Mouse (Mus musculus): ENCODE results near the gene Yif1b. TPM values are rescaled to one million over a fixed set of nuclear protein-coding genes. Genes with fewer than 3 reads are reported as not detected.

The Yif1b gene
- polyA plus RNA-seq, 1 experiment = 49.8 TPM

GRCm38 (mm10) chr7:29289856-29290255 lies 51.7 kb downstream of the Yif1b start:
- Histone ChIP-seq H3K36me3 (ENCODE audit: control insufficient read depth, insufficient read depth, low read length) (no peaks in the 10 kb centered on the region), H3K4me3 (ENCODE audit: low read depth, low read length) (peak overlapping the region; percentile 72), H3K4me1 (ENCODE audit: control insufficient read depth, insufficient read depth, insufficient read length, low read length) (peaks cover 17% of the 10 kb centered on the region), H3K27me3 (ENCODE audit: control insufficient read depth, insufficient read depth, low read length) (no peaks in the 10 kb centered on the region), H3K27ac (ENCODE audit: insufficient read depth, low read depth, low read length) (peak overlapping the region; percentile 72; the same call in 1 of the 2 replicates)
- WGBS = 85% methylated on average over 6 of the region's 6 CpGs
- no peak for TF ChIP-seq POLR2A (IDR thresholded peaks at IDR 0.05; ENCODE audit: low read depth, low read length)
- no peak for TF ChIP-seq CTCF (IDR thresholded peaks at IDR 0.05; ENCODE audit: extremely low read depth, insufficient read length, insufficient replicate concordance, low read depth, low read length)

- 72% methylated on average over 11 of the region's 11 CpGs for WGBS
- H3K4me1 ChIP-seq (ENCODE audit: control insufficient read depth, insufficient read depth, insufficient read length, low read length) = peaks cover 17% of the 10 kb centered on the region
- TF ChIP-seq CTCF (IDR thresholded peaks at IDR 0.05; ENCODE audit: extremely low read depth, insufficient read length, insufficient replicate concordance, low read depth, low read length) = no peak
- TF ChIP-seq POLR2A (IDR thresholded peaks at IDR 0.05; ENCODE audit: low read depth, low read length) = no peak
- no peaks in the 10 kb centered on the region for H3K27me3 ChIP-seq (ENCODE audit: control insufficient read depth, insufficient read depth, low read length)
- H3K4me3 ChIP-seq (ENCODE audit: low read depth, low read length) = peak overlapping the region; percentile 28
- peak overlapping the region; percentile 62; the same call in 1 of the 2 replicates for H3K27ac ChIP-seq (ENCODE audit: insufficient read depth, low read depth, low read length)
- H3K36me3 ChIP-seq (ENCODE audit: control insufficient read depth, insufficient read depth, low read length) = no peaks in the 10 kb centered on the region
These were observed 52.8 kb downstream of the Yif1b start for GRCm38 (mm10) chr7:29290691-29291485.

GRCm38 (mm10) chr7:29291616-29292457 lies 53.7 kb downstream of the Yif1b start:
- Histone ChIP-seq H3K36me3 (ENCODE audit: control insufficient read depth, insufficient read depth, low read length) (no peaks in the 10 kb centered on the region), H3K27ac (ENCODE audit: insufficient read depth, low read depth, low read length) (peak overlapping the region; percentile 62; the same call in 1 of the 2 replicates), H3K4me1 (ENCODE audit: control insufficient read depth, insufficient read depth, insufficient read length, low read length) (peaks cover 17% of the 10 kb centered on the region), H3K27me3 (ENCODE audit: control insufficient read depth, insufficient read depth, low read length) (no peaks in the 10 kb centered on the region), H3K4me3 (ENCODE audit: low read depth, low read length) (no peak overlapping the region)
- TF ChIP-seq POLR2A (IDR thresholded peaks at IDR 0.05; ENCODE audit: low read depth, low read length) = no peak
- TF ChIP-seq CTCF (IDR thresholded peaks at IDR 0.05; ENCODE audit: extremely low read depth, insufficient read length, insufficient replicate concordance, low read depth, low read length) = no peak
- WGBS = 61% methylated on average over 7 of the region's 7 CpGs

- TF ChIP-seq CTCF (IDR thresholded peaks at IDR 0.05; ENCODE audit: extremely low read depth, insufficient read length, insufficient replicate concordance, low read depth, low read length) = no peak
- TF ChIP-seq POLR2A (IDR thresholded peaks at IDR 0.05; ENCODE audit: low read depth, low read length) = no peak
- WGBS = 63% methylated on average over 8 of the region's 8 CpGs
- Histone ChIP-seq H3K36me3 (ENCODE audit: control insufficient read depth, insufficient read depth, low read length) (no peaks in the 10 kb centered on the region), H3K27me3 (ENCODE audit: control insufficient read depth, insufficient read depth, low read length) (no peaks in the 10 kb centered on the region), H3K4me1 (ENCODE audit: control insufficient read depth, insufficient read depth, insufficient read length, low read length) (peaks cover 13% of the 10 kb centered on the region), H3K27ac (ENCODE audit: insufficient read depth, low read depth, low read length) (peak overlapping the region; percentile 23), H3K4me3 (ENCODE audit: low read depth, low read length) (no peak overlapping the region)
These were observed 54.4 kb downstream of the Yif1b start for GRCm38 (mm10) chr7:29292458-29293098.

- Histone ChIP-seq H3K27ac (ENCODE audit: insufficient read depth, low read depth, low read length) (peak overlapping the region; percentile 23; the same call in 1 of the 2 replicates), H3K27me3 (ENCODE audit: control insufficient read depth, insufficient read depth, low read length) (no peaks in the 10 kb centered on the region), H3K4me1 (ENCODE audit: control insufficient read depth, insufficient read depth, insufficient read length, low read length) (peaks cover 11% of the 10 kb centered on the region), H3K4me3 (ENCODE audit: low read depth, low read length) (no peak overlapping the region), H3K36me3 (ENCODE audit: control insufficient read depth, insufficient read depth, low read length) (no peaks in the 10 kb centered on the region)
- 61% methylated on average over 19 of the region's 19 CpGs for WGBS
- no peak for TF ChIP-seq CTCF (IDR thresholded peaks at IDR 0.05; ENCODE audit: extremely low read depth, insufficient read length, insufficient replicate concordance, low read depth, low read length)
- TF ChIP-seq POLR2A (IDR thresholded peaks at IDR 0.05; ENCODE audit: low read depth, low read length) = no peak
These were observed 55.3 kb downstream of the Yif1b start for GRCm38 (mm10) chr7:29293131-29294065.

GRCm38 (mm10) chr7:29294111-29294761 lies 56.1 kb downstream of the Yif1b start:
- H3K27me3 ChIP-seq (ENCODE audit: control insufficient read depth, insufficient read depth, low read length) = no peaks in the 10 kb centered on the region
- H3K4me3 ChIP-seq (ENCODE audit: low read depth, low read length) = no peak overlapping the region
- H3K36me3 ChIP-seq (ENCODE audit: control insufficient read depth, insufficient read depth, low read length) = no peaks in the 10 kb centered on the region
- H3K27ac ChIP-seq (ENCODE audit: insufficient read depth, low read depth, low read length) = no peak overlapping the region
- H3K4me1 ChIP-seq (ENCODE audit: control insufficient read depth, insufficient read depth, insufficient read length, low read length) = peaks cover 3% of the 10 kb centered on the region
- WGBS = 85% methylated on average over 13 of the region's 13 CpGs
- TF ChIP-seq POLR2A (IDR thresholded peaks at IDR 0.05; ENCODE audit: low read depth, low read length) = no peak
- no peak for TF ChIP-seq CTCF (IDR thresholded peaks at IDR 0.05; ENCODE audit: extremely low read depth, insufficient read length, insufficient replicate concordance, low read depth, low read length)

Measured in small intestine, adult 2 months (tissue).